7 mouse cellular contexts compared by ENCODE assay signal in the genomic region with DNA sequence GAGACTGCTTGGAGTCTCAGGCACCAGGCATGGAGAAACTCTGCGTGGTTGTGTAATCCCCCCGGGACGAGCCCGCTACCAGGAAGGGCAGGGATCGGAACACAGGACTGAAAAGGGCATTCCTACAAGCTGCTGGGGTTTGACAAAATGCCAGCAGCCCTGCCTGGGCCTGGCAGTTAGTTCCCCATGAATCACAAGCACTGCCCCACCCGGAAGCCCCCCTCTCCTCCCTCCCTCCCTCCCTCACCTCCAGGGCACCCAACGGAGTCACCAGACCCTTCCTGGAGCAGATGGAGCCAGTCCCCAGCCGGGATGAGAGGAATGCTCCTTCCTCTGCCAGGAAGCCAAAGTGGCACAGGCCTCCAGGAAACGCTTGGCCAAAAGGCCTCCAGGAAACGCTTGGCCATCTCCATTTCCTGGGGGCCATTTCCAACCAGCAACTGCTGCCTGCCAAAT. TPM values are rescaled to one million over a fixed set of nuclear protein-coding genes. Genes with fewer than 3 reads are reported as not detected.
DNase-seq lines count a peak whose midpoint lies in the region; ATAC-seq and TF ChIP-seq lines count a peak whose summit lies in the region.

No protein-coding gene starts in this region.

- H3K27me3 ChIP-seq in heart, postnatal 0 days (ENCODE audit: control insufficient read depth, insufficient read depth, low read length) = no peaks in the 10 kb centered on the region
- H3K27me3 ChIP-seq in limb, embryonic 13.5 days = no peaks in the 10 kb centered on the region
- H3K27me3 ChIP-seq in myocyte (ENCODE audit: control insufficient read depth, insufficient read depth, insufficient read length) = no peaks in the 10 kb centered on the region

- TF ChIP-seq EP300 in heart, postnatal 0 days (IDR thresholded peaks at IDR 0.05; ENCODE audit: low read depth) = no peak

- no peak for TF ChIP-seq CTCF in heart, postnatal 0 days (IDR thresholded peaks at IDR 0.05; ENCODE audit: low read depth)

- no peak overlapping the region; the same call in 1 of the 2 replicates for H3K9ac ChIP-seq in heart, postnatal 0 days (replicated peaks; ENCODE audit: low read depth, low read length)
- peak overlapping the region; percentile 53 for H3K9ac ChIP-seq in limb, embryonic 13.5 days

- TF ChIP-seq POLR2A in myocyte (IDR thresholded peaks at IDR 0.05; ENCODE audit: insufficient read length, low read depth) = no peak

- H3K4me1 ChIP-seq in heart, postnatal 0 days (ENCODE audit: control insufficient read depth, insufficient read depth) = peaks cover 6% of the 10 kb centered on the region; the same call in 1 of the 2 replicates
- H3K4me1 ChIP-seq in limb, embryonic 13.5 days = peaks cover 14% of the 10 kb centered on the region

- H3K36me3 ChIP-seq in heart, postnatal 0 days (replicated peaks; ENCODE audit: control insufficient read depth, insufficient read depth, low read length) = 0 out of 2 replicates have a peak, but pooled peaks cover 3% of the 10 kb centered on the region
- peaks cover 30% of the 10 kb centered on the region for H3K36me3 ChIP-seq in limb, embryonic 13.5 days
- H3K36me3 ChIP-seq in myocyte (ENCODE audit: control insufficient read depth, insufficient read depth) = no peaks in the 10 kb centered on the region

- peaks cover 11% of the 10 kb centered on the region for H3K79me2 ChIP-seq in myocyte (ENCODE audit: control insufficient read depth, insufficient read depth)

- peak; percentile 52 for ATAC-seq in common myeloid progenitor, adult 5-6 weeks (replicated peaks; ENCODE audit: low read depth, poor library complexity, severe bottlenecking)
- ATAC-seq in heart, postnatal 0 days (ENCODE audit: insufficient read depth, low read depth) = peak; percentile 40
- ATAC-seq in limb, embryonic 13.5 days (ENCODE audit: low FRiP score, low read depth) = no peak

- peak overlapping the region; percentile 77 for H3K27ac ChIP-seq in heart, postnatal 0 days (ENCODE audit: low read depth)
- peak overlapping the region; percentile 73 for H3K27ac ChIP-seq in limb, embryonic 13.5 days

- peak; percentile 21 for DNase-seq in CD4-positive helper T cell, adult 2 months (ENCODE audit: low read depth, low spot score)
- peak; percentile 98 for DNase-seq in NIH3T3 (ENCODE audit: low read depth)
- DNase-seq in heart, postnatal 0 days (ENCODE audit: low spot score) = peak; percentile 59
- DNase-seq in frontal cortex, postnatal 14 days (ENCODE audit: low spot score in 2 of 2) = no peak

- H3K4me2 ChIP-seq in heart, postnatal 0 days (ENCODE audit: low read depth, low read length) = peak overlapping the region; percentile 28
- no peak overlapping the region; the same call in 1 of the 2 replicates for H3K4me2 ChIP-seq in limb, embryonic 13.5 days (replicated peaks)
- H3K4me2 ChIP-seq in myocyte (ENCODE audit: low read depth) = peak overlapping the region; percentile 60

- no peak overlapping the region for H3ac ChIP-seq in myocyte (ENCODE audit: control insufficient read depth, insufficient read length)

- no peak overlapping the region for H3K4me3 ChIP-seq in heart, postnatal 0 days (ENCODE audit: low read depth, low read length)
- H3K4me3 ChIP-seq in limb, embryonic 13.5 days = no peak overlapping the region
- no peak overlapping the region for H3K4me3 ChIP-seq in myocyte

- H3K9me3 ChIP-seq in heart, postnatal 0 days (replicated peaks; ENCODE audit: control insufficient read depth, low read length) = no peaks in the 10 kb centered on the region
- H3K9me3 ChIP-seq in limb, embryonic 13.5 days = 0 out of 2 replicates have a peak, but pooled peaks cover 3% of the 10 kb centered on the region

- WGBS in heart, postnatal 0 days = 38% methylated on average over 10 of the region's 10 CpGs
- 50% methylated on average over 10 of the region's 10 CpGs for WGBS in limb, embryonic 13.5 days

TF ChIP-seq in myocyte, 11 proteins besides CTCF, POLR2A, EP300 and RAD21:
- peak; percentile 77 for TF ChIP-seq CEBPB (IDR thresholded peaks at IDR 0.05; ENCODE audit: insufficient read depth, poor library complexity, severe bottlenecking)
- TF ChIP-seq POLR2AphosphoS2 (IDR thresholded peaks at IDR 0.05; ENCODE audit: insufficient read length, low read depth) = no peak

RNA-seq across cellular contexts. Expression of a gene that starts 8.4 kb away (rescaled TPM):
- 20.8 and 42.9 TPM in 2 replicates for total RNA-seq in common myeloid progenitor, adult 5-6 weeks (2017)
- total RNA-seq in heart, postnatal 0 days (2014; rRNA removed; ENCODE audit: low replicate concordance) = 9.3 and 24.0 TPM in 2 replicates
- 11.7 and 13.0 TPM in 2 replicates for polyA plus RNA-seq in heart, postnatal 0 days (2015; fragmentation: Nextera tagmentation; extraction: Ambion mirVana)
- 36.4 and 38.0 TPM in 2 replicates for polyA plus RNA-seq in limb, embryonic 13.5 days (2015; fragmentation: Nextera tagmentation; extraction: Ambion mirVana)
- polyA plus RNA-seq in myocyte (2012; fragmentation: generic; extraction: Trizol) = 8.2 TPM

RNA-seq across cellular contexts. Expression of a gene that starts 50.3 kb away (rescaled TPM):
- total RNA-seq in common myeloid progenitor, adult 5-6 weeks (2017) = 344 and 345 TPM in 2 replicates
- 380 and 418 TPM in 2 replicates for total RNA-seq in heart, postnatal 0 days (2014; rRNA removed; ENCODE audit: low replicate concordance)
- 195 and 213 TPM in 2 replicates for polyA plus RNA-seq in heart, postnatal 0 days (2015; fragmentation: Nextera tagmentation; extraction: Ambion mirVana)
- 463 and 482 TPM in 2 replicates for polyA plus RNA-seq in limb, embryonic 13.5 days (2015; fragmentation: Nextera tagmentation; extraction: Ambion mirVana)
- polyA plus RNA-seq in myocyte (2012; fragmentation: generic; extraction: Trizol) = 197 TPM

Comparison
In these comparisons a context has a peak if more than half of its experiments do, and no peak if none do; other contexts are left out.
1. DNase-seq: peak in CD4-positive helper T cell, adult 2 months (single experiment), NIH3T3 (single experiment) and heart, postnatal 0 days (single experiment); none in frontal cortex, postnatal 14 days (0 of 2).